Mouse (Mus musculus) bone marrow macrophage, adult 2 months (primary cell): Measurements from ENCODE around the gene Lsr.

ENCODE experiments used
- CTCF ChIP-seq: IDR thresholded peaks from 2 replicates; pipeline ENCODE4 v1.5.1; 2012; ENCODE audit warnings: low read depth, mild to moderate bottlenecking, low read length, moderate library complexity
- POLR2A ChIP-seq: IDR thresholded peaks from 2 replicates; pipeline ENCODE4 v1.6.1; 2012; ENCODE audit warnings: mild to moderate bottlenecking, low read depth, low read length, borderline replicate concordance

DNA sequence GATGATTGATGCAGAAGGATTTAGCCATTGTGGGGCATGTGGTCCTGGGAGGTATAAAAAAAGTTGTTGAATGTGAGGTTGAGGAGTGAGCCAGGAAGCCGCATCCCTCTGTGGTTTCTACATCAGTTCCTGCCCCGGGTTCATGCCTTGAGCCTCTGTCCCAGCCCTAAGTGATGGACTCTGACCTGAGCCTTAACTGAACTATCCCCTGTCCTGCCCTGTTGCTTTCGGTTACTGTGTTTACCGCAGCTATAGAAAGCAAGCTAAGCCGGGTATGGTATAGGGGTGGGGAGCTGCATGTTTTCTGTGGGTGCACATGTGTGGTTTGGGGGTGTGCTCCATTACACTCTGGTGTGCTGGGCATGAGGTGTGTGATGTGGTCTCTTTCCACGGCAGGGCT, 63.5 kb downstream of the Lsr start:
- TF ChIP-seq POLR2A (no peak), CTCF (no peak)
